Mouse (Mus musculus): Measurements from ENCODE around the gene Rhoa.
"Not testable (repeated sequence)": the region's sequence is repeated elsewhere in the genome, so short reads cannot be mapped to it uniquely, and the experiment has no call there.

Rhoa gene

DNA sequence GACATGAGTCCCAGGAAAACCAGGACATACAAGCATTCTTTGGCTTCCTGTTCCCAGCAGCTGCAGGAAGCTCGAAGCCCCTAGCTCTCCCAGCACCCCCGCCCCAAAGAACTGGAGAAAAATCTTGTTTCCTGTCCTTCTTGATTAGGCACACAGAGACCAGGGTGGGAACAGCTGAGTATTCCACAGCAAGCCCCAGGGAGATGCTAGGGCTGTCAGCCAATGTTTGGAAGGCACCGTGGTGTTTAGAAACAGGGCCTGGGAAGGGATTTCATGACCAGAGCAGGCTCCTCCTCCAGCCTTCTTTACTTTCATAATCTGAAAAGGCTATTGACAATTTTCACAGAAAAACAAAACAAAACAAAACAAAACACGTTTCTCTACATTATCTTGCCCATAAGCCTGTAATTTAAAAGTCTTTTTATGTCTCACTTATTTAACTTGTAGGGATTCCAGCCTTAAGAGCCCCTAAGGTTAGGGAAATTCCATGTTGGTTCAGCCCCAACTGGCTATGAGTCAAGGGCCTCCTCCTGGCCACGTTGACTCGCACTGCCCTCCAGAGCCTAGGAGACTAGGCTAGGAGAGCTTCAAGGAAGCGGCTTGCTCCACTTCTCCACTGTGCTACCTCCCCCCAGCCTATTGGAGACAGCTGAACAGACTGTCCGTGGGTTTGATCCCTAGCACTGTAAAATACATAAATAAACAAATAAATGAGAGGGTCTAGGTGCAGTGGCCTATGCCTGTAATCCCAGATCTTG, 25.7 kb upstream of the Rhoa start:
- in situ Hi-C loops (cut with MboI; ENCODE audit: low pct_unique_long_range_greater_than_20kb in 1 of 2, low sequenced_read_pairs in 2 of 2, unreplicated experiment in 1 of 2), result no loop called here

DNA sequence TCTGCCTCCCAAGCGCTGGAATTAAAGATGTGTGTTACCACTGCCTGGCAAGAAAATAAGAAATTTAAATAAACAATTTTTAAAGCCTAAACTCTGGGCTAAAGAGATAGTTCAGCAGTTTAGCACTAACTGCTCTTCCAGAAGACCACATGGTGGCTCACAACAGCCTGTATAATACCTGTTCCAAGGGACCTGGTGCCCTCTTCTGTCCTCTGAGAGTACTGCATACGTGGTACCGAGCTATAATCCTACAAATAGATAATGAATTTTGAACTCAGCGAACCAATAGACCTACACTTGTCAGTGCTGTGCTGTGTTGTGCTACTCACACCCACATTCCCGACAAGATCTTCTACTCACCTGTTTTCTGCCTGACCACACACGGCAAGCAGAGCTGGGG, 21.5 kb upstream of the Rhoa start:
- in situ Hi-C loops (cut with MboI; ENCODE audit: low pct_unique_long_range_greater_than_20kb in 1 of 2, low sequenced_read_pairs in 2 of 2, unreplicated experiment in 1 of 2), result no loop called here

DNA sequence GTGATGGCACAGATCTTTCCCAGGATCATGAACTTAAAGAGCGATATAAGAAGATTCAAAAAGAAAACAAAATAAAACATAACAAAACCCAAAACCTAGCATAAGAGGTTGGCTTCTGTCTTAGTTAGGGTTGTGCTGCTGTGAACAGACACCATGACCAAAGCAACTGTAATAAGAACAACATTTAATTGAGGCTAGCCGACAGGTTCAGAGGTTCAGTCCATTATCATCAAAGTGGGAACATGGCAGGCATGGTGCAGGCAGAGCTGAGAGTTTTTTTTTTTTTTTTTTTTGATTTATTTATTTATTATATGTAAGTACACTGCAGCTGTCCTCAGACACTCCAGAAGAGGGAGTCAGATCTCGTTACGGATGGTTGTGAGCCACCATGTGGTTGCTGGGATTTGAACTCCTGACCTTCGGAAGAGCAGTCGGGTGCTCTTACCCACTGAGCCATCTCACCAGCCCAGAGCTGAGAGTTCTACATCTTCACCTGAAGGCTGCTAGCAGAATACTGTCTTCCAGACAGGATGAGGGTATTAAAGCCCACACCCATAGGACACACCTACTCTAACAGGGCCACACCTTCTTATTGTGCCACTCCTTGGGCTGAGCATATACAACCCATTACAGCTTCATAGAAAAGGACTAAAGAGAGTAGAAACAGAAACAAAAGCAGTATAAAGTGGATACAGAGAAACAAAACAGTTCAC, 18.2 kb upstream of the Rhoa start:
- in situ Hi-C loops (cut with MboI; ENCODE audit: low pct_unique_long_range_greater_than_20kb in 1 of 2, low sequenced_read_pairs in 2 of 2, unreplicated experiment in 1 of 2), result not testable (repeated sequence)

DNA sequence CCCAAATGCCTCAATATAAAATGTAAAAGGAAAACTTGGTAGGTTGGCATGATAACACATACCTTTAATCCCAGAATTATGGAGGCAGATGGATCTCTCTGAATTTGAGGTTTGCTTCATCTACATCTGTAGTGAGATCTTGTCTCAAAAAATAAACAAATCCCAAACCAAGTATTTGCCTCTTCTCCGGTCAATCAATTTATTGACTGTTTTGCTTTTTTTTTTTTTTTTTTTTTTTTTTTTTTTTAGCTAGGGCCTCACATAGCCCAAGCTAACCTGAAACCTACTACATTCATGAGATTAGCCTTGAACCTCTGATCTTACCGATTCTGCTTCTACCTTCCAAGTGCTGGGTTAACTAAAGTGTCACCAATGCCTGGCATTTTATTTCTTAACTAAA, 16.6 kb upstream of the Rhoa start:
- in situ Hi-C loops (cut with MboI; ENCODE audit: low pct_unique_long_range_greater_than_20kb in 1 of 2, low sequenced_read_pairs in 2 of 2, unreplicated experiment in 1 of 2), result no loop called here

DNA sequence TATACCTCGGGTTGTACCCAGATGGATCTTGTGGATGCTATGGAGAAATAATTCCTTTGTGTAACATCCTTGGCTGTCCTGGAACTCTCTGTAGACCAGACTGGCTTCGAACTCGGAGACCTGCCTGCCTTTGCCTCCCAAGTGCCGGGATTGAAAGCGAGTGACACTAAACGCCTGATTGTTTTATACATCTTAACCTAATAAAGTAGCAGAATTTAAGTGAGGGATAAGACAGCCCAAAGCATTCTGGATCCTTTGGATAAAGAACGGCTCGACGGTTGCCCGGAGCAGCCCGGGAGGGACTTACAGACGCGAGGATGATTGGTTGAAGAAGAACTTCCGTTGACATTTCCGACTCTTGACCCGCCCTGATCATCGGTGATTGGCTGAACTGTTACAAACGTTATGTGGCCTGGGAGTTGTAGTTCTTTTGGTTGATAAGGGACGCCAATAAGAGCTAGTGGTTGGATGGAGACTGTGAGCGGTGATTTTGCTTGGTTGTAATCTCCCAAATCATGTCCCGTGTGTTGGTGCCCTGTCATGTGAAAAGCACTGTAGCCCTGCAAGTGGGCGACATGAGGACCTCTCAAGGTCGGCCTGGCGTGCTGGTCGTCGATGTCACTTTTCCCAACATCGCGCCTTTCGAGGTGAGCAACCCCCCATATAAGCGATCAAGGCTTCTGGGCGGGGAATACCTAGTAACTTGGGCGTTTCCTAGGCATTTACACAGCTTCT, 15.7 kb upstream of the Rhoa start, which contains the start of gene Nicn1:
Gene Nicn1 (plus strand): TSS at position 414 of the 735 bp plus-strand sequence.
- in situ Hi-C loops (cut with MboI; ENCODE audit: low pct_unique_long_range_greater_than_20kb in 1 of 2, low sequenced_read_pairs in 2 of 2, unreplicated experiment in 1 of 2), result no loop called here

DNA sequence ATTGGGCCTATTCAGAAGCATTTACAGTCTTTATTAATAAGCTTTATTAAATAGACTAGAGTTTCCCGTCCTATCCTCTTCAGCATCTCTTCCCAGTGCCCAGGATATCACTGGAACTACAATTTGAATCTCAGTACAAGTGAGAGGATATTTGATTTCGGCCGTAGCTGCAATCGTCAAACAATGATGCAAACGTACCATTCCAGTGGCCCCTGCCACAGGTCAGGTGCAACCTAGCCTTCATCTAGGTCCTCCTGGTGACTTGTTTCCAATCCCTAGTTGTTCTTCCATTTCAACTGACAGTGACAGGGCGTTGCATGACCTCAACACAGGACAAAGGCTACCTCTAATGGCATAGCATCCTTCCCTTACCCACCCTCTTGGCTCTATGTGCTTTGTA, 15.2 kb upstream of the Rhoa start:
- in situ Hi-C loops (cut with MboI; ENCODE audit: low pct_unique_long_range_greater_than_20kb in 1 of 2, low sequenced_read_pairs in 2 of 2, unreplicated experiment in 1 of 2), result no loop called here

DNA sequence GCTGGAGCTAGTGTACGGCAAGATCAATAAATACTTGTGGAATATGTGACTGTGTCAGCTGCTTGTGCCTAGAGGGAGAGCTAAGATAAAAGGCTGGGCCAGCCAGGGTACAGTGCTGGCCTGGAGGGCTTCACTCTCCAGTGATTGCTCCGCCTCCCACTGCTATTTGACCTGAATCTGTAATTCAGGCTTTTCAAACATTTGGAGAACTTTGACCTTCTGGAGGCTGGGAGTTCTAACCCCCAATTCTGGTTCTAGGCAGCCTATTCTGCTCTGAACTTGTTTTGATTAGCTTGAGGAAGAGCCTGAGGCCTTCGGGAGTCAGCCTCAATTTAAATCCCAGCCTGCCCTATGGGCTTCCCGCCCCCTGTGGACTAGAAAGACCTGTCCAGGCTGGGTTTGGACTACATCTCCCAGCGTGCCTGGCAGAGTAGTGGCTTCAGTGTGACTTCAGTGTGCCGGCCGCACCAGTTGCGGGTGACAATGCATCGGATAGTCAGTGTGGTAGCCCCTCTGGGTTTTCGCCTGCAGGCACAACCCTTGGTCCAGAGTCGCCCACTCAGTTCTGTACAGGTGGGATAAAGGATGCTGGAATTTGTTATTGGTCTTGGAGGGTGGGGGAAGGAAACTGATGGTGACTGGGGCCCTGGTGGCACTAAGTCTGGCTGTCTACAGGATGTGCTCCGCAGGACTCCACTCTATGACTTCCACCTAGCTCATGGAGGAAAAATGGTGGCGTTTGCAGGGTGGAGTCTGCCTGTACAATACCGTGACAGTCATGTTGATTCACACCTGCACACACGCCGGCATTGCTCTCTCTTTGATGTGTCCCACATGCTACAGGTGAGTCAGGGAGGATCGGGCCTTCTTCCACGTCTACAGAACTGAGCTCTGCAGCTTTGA, 9.2 kb upstream of the Rhoa start, which contains the start of gene Amt:
Gene Amt (plus strand): TSS at position 401 of the 903 bp plus-strand sequence.
- in situ Hi-C loops (cut with MboI; ENCODE audit: low pct_unique_long_range_greater_than_20kb in 1 of 2, low sequenced_read_pairs in 2 of 2, unreplicated experiment in 1 of 2), result no loop called here

DNA sequence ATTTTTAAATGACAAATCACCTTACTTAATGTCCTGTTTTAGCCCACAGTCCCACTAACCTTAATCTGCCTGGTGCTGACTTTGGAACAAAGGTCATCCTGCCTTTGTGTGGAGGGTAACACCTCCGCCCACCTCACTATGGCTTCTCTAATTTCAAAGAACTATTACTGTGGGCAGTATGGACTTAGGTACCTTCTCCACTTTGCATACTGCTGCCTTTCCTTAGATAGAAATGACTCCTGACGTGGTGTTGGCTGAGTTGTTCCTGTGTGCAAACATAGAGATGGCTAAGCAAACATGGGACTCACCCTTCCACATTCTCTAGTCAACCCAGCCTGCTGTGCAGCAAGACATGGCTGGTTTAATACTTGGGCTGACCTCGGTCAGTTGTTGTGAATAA, 4.1 kb upstream of the Rhoa start:
- in situ Hi-C loops (cut with MboI; ENCODE audit: low pct_unique_long_range_greater_than_20kb in 1 of 2, low sequenced_read_pairs in 2 of 2, unreplicated experiment in 1 of 2), result no loop called here

DNA sequence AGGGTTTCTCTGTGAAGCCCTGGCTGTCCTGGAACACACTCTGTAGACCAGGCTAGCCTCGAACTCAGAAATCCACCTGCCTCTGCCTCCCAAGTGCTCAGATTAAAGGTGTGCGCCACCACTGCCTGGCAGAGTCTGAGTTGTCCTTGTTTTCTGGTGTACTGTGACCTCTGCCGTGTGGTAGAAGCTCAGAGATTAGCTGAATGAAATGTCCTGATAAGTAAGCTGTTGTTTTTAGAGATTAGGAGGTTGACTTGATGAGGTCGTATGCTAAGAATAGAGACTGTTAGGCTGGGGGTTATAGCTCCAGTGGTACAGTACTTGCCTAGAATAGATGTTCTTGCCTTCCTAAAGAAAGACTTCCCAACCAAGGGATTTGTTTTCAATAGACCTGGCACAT, 1.2 kb upstream of the Rhoa start:
- in situ Hi-C loops (cut with MboI; ENCODE audit: low pct_unique_long_range_greater_than_20kb in 1 of 2, low sequenced_read_pairs in 2 of 2, unreplicated experiment in 1 of 2), result no loop called here

DNA sequence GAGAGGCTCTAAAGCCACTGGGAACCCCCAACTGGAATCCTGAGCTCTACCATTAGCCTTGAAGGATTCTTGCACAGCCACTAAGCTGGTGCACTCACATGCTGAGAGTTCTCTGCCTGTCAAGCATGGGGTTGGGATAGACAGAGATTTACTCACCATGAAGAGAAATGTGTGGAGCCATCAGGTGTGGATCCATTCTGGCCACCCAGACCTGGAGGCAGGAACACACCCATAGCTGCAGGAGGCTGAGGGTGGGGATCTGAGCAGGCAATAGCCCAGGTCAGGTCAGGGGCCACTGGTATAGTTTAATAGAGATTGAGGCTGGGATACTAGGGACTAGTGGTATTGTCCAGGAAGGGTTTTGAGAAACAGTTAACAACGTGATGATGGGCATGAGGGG, 759 bp upstream of the Rhoa start:
- in situ Hi-C loops (cut with MboI; ENCODE audit: low pct_unique_long_range_greater_than_20kb in 1 of 2, low sequenced_read_pairs in 2 of 2, unreplicated experiment in 1 of 2), result no loop called here

DNA sequence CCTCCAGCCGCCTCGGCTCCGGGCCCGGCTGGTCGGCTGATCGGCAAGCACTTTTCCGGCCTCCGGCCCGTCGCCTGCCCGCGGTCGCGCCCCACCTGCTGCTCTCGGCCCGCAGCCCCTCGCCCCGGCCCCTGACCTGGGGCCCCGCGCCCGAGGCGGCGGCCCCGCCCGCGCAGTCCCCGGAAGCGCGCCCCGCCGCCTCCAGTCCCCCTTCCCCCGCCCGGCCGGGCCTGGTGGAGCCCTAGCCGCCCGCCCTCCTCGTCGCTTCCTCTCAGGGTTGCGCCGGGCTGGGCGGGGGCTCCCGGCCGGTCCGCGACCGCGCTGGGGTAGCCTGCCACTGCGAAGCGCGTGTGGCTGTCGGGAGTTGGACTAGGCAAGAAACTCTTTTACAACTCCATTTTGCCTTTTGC, 647 bp downstream of the Rhoa start:
- in situ Hi-C loops (cut with MboI; ENCODE audit: low pct_unique_long_range_greater_than_20kb in 1 of 2, low sequenced_read_pairs in 2 of 2, unreplicated experiment in 1 of 2), result no loop called here

DNA sequence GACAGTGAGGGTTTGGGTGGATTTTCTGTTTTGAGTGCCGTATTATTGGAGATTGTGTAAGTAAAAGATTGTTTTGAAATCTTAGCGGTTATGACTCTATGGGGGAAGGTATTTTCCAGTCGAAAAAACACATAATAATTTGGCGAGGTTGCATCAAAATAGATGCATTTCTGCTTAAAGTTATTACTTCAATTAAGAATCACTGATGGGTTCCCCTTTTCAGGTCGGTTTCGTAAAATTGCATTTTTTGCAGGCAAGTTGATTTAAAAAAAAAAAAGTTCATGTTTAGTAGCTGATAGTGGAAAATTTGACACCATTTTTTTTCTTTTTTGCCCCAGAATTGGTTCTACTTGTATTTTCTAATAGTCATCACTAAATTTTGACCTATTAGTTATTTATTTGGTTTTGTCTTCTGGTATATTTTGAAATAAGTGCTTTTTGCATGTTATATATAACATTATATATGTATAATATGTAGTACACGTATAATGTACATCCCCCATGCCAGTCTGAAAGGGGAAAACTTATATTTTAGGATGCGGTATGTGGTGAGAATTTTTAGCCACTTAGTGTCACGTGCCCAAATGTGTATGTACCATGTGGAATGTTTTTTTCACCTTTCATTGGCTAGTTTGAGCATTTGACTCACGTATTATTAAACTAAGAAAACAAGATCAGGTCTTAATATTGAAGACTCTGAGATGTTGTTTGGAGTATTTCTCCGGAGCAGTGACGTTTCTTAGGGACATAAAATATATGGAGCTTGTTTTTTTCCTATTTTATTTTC, 1.3 kb downstream of the Rhoa start:
- in situ Hi-C loops (cut with MboI; ENCODE audit: low pct_unique_long_range_greater_than_20kb in 1 of 2, low sequenced_read_pairs in 2 of 2, unreplicated experiment in 1 of 2), result no loop called here

DNA sequence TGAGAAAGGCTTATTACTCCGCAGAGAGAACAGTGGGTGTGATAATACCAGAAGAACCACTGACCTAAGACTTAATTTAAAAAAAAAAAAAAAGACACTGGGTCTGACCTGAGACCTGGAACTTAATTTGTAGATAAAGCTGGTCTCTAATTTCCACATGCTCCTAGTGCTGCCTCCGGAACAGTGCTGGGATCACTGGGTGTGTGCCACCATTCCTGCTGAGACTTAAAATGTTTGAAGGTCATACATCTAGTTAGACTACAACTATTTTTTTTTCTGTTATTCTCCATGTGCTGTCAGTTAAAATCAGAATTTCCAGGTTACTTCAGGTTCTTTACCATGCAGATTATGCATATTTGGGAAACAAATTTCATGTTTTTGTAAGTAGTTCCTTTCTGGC, 2.2 kb downstream of the Rhoa start:
- in situ Hi-C loops (cut with MboI; ENCODE audit: low pct_unique_long_range_greater_than_20kb in 1 of 2, low sequenced_read_pairs in 2 of 2, unreplicated experiment in 1 of 2), result no loop called here

DNA sequence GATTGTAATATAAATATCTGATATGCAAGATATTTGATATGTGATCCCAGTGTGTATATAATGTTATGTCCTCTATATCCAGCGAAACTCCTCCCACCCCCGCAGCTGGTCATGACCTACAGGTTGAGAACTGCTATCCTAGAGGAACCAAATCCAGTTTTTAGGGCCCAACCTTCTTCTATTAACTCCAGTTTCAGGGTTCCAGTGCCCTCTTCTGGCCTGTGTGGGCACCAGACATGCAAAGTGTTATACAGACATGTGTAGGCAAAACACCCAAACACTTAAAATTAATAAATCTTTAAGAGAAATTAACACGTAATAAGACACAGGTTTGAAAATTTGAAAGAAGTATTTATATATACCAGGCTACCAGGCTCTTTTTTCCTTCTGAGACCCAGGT, 11.6 kb downstream of the Rhoa start:
- in situ Hi-C loops (cut with MboI; ENCODE audit: low pct_unique_long_range_greater_than_20kb in 1 of 2, low sequenced_read_pairs in 2 of 2, unreplicated experiment in 1 of 2), result no loop called here

DNA sequence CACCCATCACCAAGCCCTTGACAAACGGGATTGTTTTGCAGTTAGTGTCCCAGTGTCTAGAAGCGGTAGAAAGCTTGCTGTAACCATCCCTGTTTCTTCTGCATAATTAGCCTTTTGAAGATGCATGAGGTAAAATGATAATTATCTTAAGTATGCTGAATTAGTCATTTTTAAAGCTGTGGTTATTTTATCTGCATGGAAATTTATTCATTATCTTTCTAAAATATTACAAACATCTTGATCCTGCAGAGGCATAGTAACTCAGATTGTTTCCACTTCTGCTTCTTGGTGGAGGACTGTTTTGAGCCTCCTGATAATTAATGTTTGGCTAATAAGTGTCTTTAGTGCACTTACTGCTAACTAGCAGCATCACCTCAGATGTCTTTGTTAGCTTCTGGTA, 12.5 kb downstream of the Rhoa start:
- in situ Hi-C loops (cut with MboI; ENCODE audit: low pct_unique_long_range_greater_than_20kb in 1 of 2, low sequenced_read_pairs in 2 of 2, unreplicated experiment in 1 of 2), result no loop called here

DNA sequence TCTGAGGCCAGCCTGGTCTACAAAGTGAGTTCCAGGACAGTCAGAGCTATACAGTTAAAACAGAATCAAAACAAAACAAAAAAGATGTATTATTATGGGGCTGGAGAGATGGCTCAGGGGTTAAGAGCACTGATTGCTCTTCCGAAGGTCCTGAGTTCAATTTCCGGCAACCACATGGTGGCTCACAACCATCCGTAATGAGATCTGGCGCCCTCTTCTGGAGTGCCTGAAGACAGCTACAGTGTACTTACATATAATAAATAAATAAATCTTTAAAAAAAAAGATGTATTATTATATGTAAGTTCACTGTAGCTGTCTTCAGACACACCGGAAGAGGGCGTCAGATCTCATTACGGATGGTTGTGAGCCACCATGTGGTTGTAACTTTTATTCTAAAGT, 16.1 kb downstream of the Rhoa start:
- in situ Hi-C loops (cut with MboI; ENCODE audit: low pct_unique_long_range_greater_than_20kb in 1 of 2, low sequenced_read_pairs in 2 of 2, unreplicated experiment in 1 of 2), result not testable (repeated sequence)

DNA sequence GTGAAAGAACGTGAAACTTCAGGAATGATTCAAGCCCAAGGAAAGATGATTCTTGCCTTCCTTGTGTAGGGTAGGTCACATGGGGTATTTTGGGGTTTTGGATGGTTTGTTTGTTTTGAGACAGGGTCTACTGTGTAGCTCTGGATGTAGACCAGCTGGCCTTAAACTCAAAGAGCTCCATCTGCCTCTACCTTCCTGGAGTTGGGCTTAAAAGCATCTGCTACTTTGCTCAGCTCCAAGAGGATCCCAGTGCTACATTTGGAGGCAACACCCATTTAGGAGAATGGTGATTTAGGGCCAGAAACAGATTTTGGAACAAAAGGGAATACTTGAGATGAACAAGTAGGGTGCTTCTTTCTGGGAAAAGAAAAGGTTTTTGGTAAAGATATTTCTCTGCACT, 18.9 kb downstream of the Rhoa start:
- in situ Hi-C loops (cut with MboI; ENCODE audit: low pct_unique_long_range_greater_than_20kb in 1 of 2, low sequenced_read_pairs in 2 of 2, unreplicated experiment in 1 of 2), result no loop called here

DNA sequence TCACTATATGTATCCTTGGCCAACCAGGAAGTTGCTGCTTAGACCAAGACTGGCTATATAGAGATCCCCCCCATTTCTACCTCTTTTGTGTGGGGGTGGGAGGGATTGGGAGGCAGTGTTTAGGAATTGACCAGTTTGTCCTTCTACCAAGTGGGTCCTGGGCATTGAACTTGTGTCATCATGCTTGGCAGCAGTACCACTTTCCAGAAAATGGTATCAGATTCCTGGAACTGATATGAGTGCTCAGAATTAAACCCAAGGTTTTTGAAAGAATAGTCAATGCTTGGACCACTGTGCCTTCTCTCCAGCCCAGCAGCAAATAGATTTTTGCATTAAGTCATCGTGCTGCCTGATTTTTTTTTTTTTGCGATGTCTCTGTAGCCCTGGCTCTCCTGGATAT, 19.9 kb downstream of the Rhoa start:
- in situ Hi-C loops (cut with MboI; ENCODE audit: low pct_unique_long_range_greater_than_20kb in 1 of 2, low sequenced_read_pairs in 2 of 2, unreplicated experiment in 1 of 2), result no loop called here

Data from mouse embryonic stem cell (cell line).